Mouse (Mus musculus) CH12.LX (cell line): ENCODE measurements at regions not wholly inside any gene's neighbourhood (a gene's known extent, or its start where the extent isn't known, plus 50 kb on each side); places are given as distances from the start of the nearest gene placed in this dataset.

Source experiments
- DNase-seq: peaks from one replicate; pipeline ENCODE4 v3.0.0-alpha.2; 2013; ENCODE audit errors: extremely low read depth
- H3K27ac ChIP-seq: 2 replicates; pipeline ENCODE4 v1.5.1; 2012; ENCODE audit warnings: low read depth, mild to moderate bottlenecking, control low read depth, moderate library complexity; ENCODE audit not compliant: insufficient read depth
- H3K27me3 ChIP-seq: replicated peaks from 2 replicates; pipeline ENCODE3; 2012; ENCODE audit warnings: inconsistent platforms
- H3K36me3 ChIP-seq, 2 experiments: replicated peaks in 1 of 2; 2 replicates each; pipeline versions ENCODE3 to v1.6.1; 2012; ENCODE audit warnings: inconsistent platforms in 1 of 2, low read length in 1 of 2, mild to moderate bottlenecking in 1 of 2, mixed read lengths in 1 of 2, moderate library complexity in 1 of 2; ENCODE audit not compliant: control insufficient read depth in 1 of 2, insufficient read depth in 1 of 2
- H3K4me1 ChIP-seq, 2 experiments: 2 replicates each; pipeline ENCODE4 v1.6.1; 2012; ENCODE audit warnings: inconsistent platforms in 1 of 2, moderate library complexity in 1 of 2; ENCODE audit not compliant: insufficient read depth in 2 of 2, control insufficient read depth in 1 of 2
- H3K4me2 ChIP-seq: 2 replicates; pipeline ENCODE4 v1.6.1; 2012; ENCODE audit warnings: low read depth, mild to moderate bottlenecking, control low read depth; ENCODE audit not compliant: poor library complexity, insufficient read depth, severe bottlenecking
- H3K4me3 ChIP-seq, 3 experiments: fragments of 150-350 bp in 1 of 3; sonication (generic) in 1 of 3; replicated peaks in 1 of 3; 2 replicates each; pipeline versions ENCODE3 to v1.5.1; 2011 to 2012; ENCODE audit warnings: low read depth in 2 of 3, low read length in 2 of 3, mild to moderate bottlenecking in 2 of 3, moderate library complexity in 2 of 3, control low read depth in 1 of 3, improper control_type of control experiment in 1 of 3, inconsistent platforms in 1 of 3, mixed read lengths in 1 of 3; ENCODE audit not compliant: poor library complexity in 1 of 3
- H3K79me2 ChIP-seq: replicated peaks from 2 replicates; pipeline ENCODE4 v1.6.1; 2012; ENCODE audit warnings: mild to moderate bottlenecking, moderate library complexity; ENCODE audit not compliant: control insufficient read depth, poor library complexity, insufficient read depth, severe bottlenecking; ENCODE audit errors: extremely low read depth
- H3K9ac ChIP-seq: 2 replicates; pipeline ENCODE4 v1.6.1; 2012; ENCODE audit warnings: low read depth, mild to moderate bottlenecking, control low read depth, moderate library complexity; ENCODE audit not compliant: insufficient read depth
- H3K9me3 ChIP-seq: replicated peaks from 2 replicates; pipeline ENCODE3; 2012; ENCODE audit warnings: low read length, inconsistent platforms, mixed read lengths
- CTCF ChIP-seq, 2 experiments: IDR thresholded peaks in 1 of 2; conservative IDR thresholded peaks in 1 of 2; 2 replicates each; pipeline ENCODE4 v1.5.1; 2011 to 2012; ENCODE audit warnings: low read depth in 2 of 2, low read length in 2 of 2, improper control_type of control experiment in 1 of 2, inconsistent platforms in 1 of 2, mild to moderate bottlenecking in 1 of 2, moderate library complexity in 1 of 2
- EP300 ChIP-seq: IDR thresholded peaks from 2 replicates; pipeline ENCODE4 v1.6.1; 2011; ENCODE audit warnings: low read length, improper control_type of control experiment
- ETS1 ChIP-seq: conservative IDR thresholded peaks from 2 replicates; pipeline ENCODE4 v1.6.1; 2012; ENCODE audit warnings: low read depth, mild to moderate bottlenecking, inconsistent platforms, low read length, improper control_type of control experiment, moderate library complexity
- GABPA ChIP-seq: IDR thresholded peaks from 2 replicates; pipeline ENCODE4 v1.6.1; 2012; ENCODE audit warnings: low read depth, low read length, improper control_type of control experiment, inconsistent platforms; ENCODE audit not compliant: insufficient replicate concordance
- HCFC1 ChIP-seq: IDR thresholded peaks from 2 replicates; pipeline ENCODE4 v1.6.1; 2012; ENCODE audit warnings: low read depth, mild to moderate bottlenecking, inconsistent platforms, low read length, improper control_type of control experiment
- JUND ChIP-seq: conservative IDR thresholded peaks from 2 replicates; pipeline ENCODE4 v1.6.1; 2011; ENCODE audit warnings: low read depth, low read length, improper control_type of control experiment
- KAT2A ChIP-seq: IDR thresholded peaks from 2 replicates; pipeline ENCODE4 v1.6.1; 2012; ENCODE audit warnings: low read length, improper control_type of control experiment, inconsistent platforms; ENCODE audit not compliant: insufficient replicate concordance
- MAX ChIP-seq: IDR thresholded peaks from 2 replicates; pipeline ENCODE4 v1.6.1; 2011; ENCODE audit warnings: low read length, improper control_type of control experiment
- MAZ ChIP-seq: IDR thresholded peaks from 2 replicates; pipeline ENCODE4 v1.6.1; 2012; ENCODE audit warnings: low read depth, mild to moderate bottlenecking, inconsistent platforms, low read length, improper control_type of control experiment, moderate library complexity
- MYC ChIP-seq: IDR thresholded peaks from 2 replicates; pipeline ENCODE4 v1.6.1; 2011; ENCODE audit warnings: low read depth, mild to moderate bottlenecking, improper control_type of control experiment, low read length
- NELFE ChIP-seq: IDR thresholded peaks from 2 replicates; pipeline ENCODE4 v1.6.1; 2011; ENCODE audit warnings: low read depth, low read length, improper control_type of control experiment
- RAD21 ChIP-seq: IDR thresholded peaks from 2 replicates; pipeline ENCODE4 v1.6.1; 2011; ENCODE audit warnings: low read depth, mild to moderate bottlenecking, low read length, improper control_type of control experiment, moderate library complexity
- RCOR1 ChIP-seq: conservative IDR thresholded peaks from 2 replicates; pipeline ENCODE4 v1.6.1; 2012; ENCODE audit warnings: low read depth, mild to moderate bottlenecking, inconsistent platforms, low read length, improper control_type of control experiment
- SMC3 ChIP-seq: IDR thresholded peaks from 2 replicates; pipeline ENCODE4 v1.6.1; 2011; ENCODE audit warnings: low read depth, low read length, improper control_type of control experiment
- TBP ChIP-seq: conservative IDR thresholded peaks from 2 replicates; pipeline ENCODE4 v1.6.1; 2011; ENCODE audit warnings: low read depth, low read length, improper control_type of control experiment
- UBTF ChIP-seq: IDR thresholded peaks from 2 replicates; pipeline ENCODE4 v1.6.1; 2012; ENCODE audit warnings: low read depth, mild to moderate bottlenecking, inconsistent platforms, low read length, improper control_type of control experiment, moderate library complexity
- USF2 ChIP-seq: conservative IDR thresholded peaks from 2 replicates; pipeline ENCODE4 v1.6.1; 2011; ENCODE audit warnings: low read depth, low read length, improper control_type of control experiment
- ZC3H11A ChIP-seq: IDR thresholded peaks from 2 replicates; pipeline ENCODE4 v1.6.1; 2012; ENCODE audit warnings: low read depth, mild to moderate bottlenecking, inconsistent platforms, low read length, improper control_type of control experiment
- ZMIZ1 ChIP-seq: IDR thresholded peaks from 2 replicates; pipeline ENCODE4 v1.6.1; 2012; ENCODE audit warnings: low read depth, mild to moderate bottlenecking, inconsistent platforms, low read length, improper control_type of control experiment
- ZNF384 ChIP-seq: IDR thresholded peaks from 2 replicates; pipeline ENCODE4 v1.6.1; 2012; ENCODE audit warnings: low read depth, low read length, improper control_type of control experiment, inconsistent platforms
- dilution Hi-C: fragments of 300-500 bp; cut with MboI; formaldehyde crosslinking; loops from 2 replicates; pipeline ENCODE4 v1.14.3; 2020; ENCODE audit warnings: low sequenced_read_pairs; ENCODE audit not compliant: extremely low pct_unique_long_range_greater_than_20kb, extremely low pct_ligation_motif_present
- in situ Hi-C: fragments of 300-500 bp; cut with MboI; formaldehyde crosslinking; loops from 3 replicates; pipeline ENCODE4 v1.14.3; 2019; ENCODE audit warnings: low sequenced_read_pairs, low pct_ligation_motif_present, low pct_unique_long_range_greater_than_20kb, mixed read lengths

DNA sequence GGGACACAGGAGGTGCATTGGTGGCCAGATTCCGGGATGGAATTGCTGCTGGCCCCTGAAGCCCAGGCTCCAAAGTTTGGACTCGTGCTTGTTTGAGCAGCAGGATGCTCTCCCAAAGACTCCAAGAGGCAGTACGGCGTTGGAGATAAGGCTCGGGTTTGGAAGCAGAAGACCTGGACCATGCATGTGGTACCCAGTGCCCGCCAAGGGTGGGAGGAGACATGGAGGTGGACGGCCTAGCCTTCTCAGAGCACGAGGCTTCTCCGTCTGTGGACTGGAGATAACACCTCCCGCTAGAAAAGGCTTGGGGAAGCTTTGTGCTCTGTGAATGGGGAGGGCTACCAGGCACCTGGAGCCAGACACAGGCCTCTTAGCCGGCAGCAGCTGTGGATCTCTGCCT lies 271.7 kb downstream of the Rps6kc1 start:
- no peak overlapping the region for H3K9ac ChIP-seq
- H3K9me3 ChIP-seq: no peaks in the 10 kb centered on the region
- no peaks in the 10 kb centered on the region for H3K36me3 ChIP-seq

DNA sequence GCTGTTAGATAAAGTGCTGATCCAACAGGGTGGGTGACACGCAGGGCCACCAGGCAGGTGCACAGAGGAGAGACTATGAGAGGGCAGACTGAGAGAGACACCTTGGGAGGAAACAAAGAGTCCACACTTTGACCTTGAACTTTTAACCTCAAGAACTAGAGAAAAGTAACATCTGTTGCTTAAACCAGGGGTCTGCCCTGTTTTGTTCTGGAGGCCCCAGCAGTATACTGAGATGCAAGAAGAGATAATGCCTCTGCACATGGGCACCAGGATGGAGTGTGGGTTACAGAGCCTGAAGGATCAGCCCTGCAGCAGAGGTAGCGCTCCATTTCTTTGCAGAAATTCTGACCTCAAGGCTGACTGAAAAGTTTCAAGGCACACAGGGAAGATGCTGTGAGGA lies 276.6 kb downstream of the Rps6kc1 start:
- dilution Hi-C loops: no loop called here
- DNase-seq: no peak
- Histone ChIP-seq H3K27ac (no peak overlapping the region), H3K4me1 (peaks cover 0 to 17% of the 10 kb centered on the region in 2 experiments; a peak in 3 of 4 replicates), H3K4me3 (no peak overlapping the region), H3K9ac (no peak overlapping the region), H3K4me2 (no peak overlapping the region), H3K36me3 (no peaks in the 10 kb centered on the region), H3K9me3 (no peaks in the 10 kb centered on the region), H3K79me2 (no peaks in the 10 kb centered on the region), H3K27me3 (no peaks in the 10 kb centered on the region)
- TF ChIP-seq ETS1 (no peak), JUND (no peak), ZC3H11A (no peak), CTCF (conservative IDR thresholded peaks at IDR 0.05 in 1 of 2, IDR thresholded peaks at IDR 0.05 in 1 of 2; ENCODE audit: low read depth in 2 of 2, low read length in 2 of 2) (no peak), SMC3 (no peak), NELFE (no peak), ZMIZ1 (no peak), UBTF (no peak), HCFC1 (no peak)
- in situ Hi-C loops: no loop called here

More for the DNA sequence above, 271.7 kb downstream of the Rps6kc1 start:
- Histone ChIP-seq H3K4me1 (peaks cover 0 to 8% of the 10 kb centered on the region in 2 experiments; a peak in 3 of 4 replicates), H3K4me2 (no peak overlapping the region), H3K79me2 (no peaks in the 10 kb centered on the region), H3K27me3 (no peaks in the 10 kb centered on the region), H3K27ac (no peak overlapping the region), H3K4me3 (no peak overlapping the region)
- in situ Hi-C loops: no loop called here
- DNase-seq: no peak
- dilution Hi-C loops: no loop called here
- TF ChIP-seq CTCF (conservative IDR thresholded peaks at IDR 0.05 in 1 of 2, IDR thresholded peaks at IDR 0.05 in 1 of 2; ENCODE audit: low read depth in 2 of 2, low read length in 2 of 2) (no peak), GABPA (no peak), MAZ (no peak)

DNA sequence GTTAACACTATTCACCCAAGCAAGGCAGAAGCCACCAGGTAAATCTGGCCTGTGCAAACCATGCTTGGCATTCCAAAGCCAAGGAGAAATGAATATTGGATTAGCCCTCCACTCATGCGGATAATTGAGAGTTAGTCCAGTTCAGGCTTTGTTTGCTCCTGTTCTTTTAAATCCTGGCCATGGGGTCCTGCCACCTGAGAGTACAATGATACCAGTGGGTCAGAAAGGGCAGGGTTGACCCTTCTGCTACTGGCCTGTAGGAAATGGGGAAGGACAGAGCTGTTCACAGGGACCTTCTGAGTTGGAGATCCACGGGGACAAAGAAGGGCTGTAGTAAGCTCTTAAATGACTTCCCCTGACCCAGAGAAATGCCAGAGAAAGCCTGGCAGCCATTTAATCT lies 279.9 kb downstream of the Rps6kc1 start:
- Histone ChIP-seq H3K27ac (no peak overlapping the region), H3K4me1 (peaks cover 0 to 22% of the 10 kb centered on the region in 2 experiments; a peak in 2 of 4 replicates), H3K9ac (no peak overlapping the region), H3K4me2 (no peak overlapping the region), H3K4me3 (no peak overlapping the region), H3K9me3 (no peaks in the 10 kb centered on the region)
- in situ Hi-C loops: no loop called here
- TF ChIP-seq RAD21 (no peak), RCOR1 (no peak), KAT2A (no peak), EP300 (no peak), TBP (no peak), ETS1 (no peak), USF2 (no peak), ZNF384 (no peak), MYC (no peak), MAX (no peak), MAZ (no peak)
- TF ChIP-seq, all 38 proteins: peak for 0
- no peak for DNase-seq
- Histone ChIP-seq H3K36me3 (no peaks in the 10 kb centered on the region), H3K27me3 (no peaks in the 10 kb centered on the region), H3K79me2 (no peaks in the 10 kb centered on the region)
- dilution Hi-C loops: no loop called here
